ENCODE assay signal across 12 mouse cellular contexts in the genomic region with DNA sequence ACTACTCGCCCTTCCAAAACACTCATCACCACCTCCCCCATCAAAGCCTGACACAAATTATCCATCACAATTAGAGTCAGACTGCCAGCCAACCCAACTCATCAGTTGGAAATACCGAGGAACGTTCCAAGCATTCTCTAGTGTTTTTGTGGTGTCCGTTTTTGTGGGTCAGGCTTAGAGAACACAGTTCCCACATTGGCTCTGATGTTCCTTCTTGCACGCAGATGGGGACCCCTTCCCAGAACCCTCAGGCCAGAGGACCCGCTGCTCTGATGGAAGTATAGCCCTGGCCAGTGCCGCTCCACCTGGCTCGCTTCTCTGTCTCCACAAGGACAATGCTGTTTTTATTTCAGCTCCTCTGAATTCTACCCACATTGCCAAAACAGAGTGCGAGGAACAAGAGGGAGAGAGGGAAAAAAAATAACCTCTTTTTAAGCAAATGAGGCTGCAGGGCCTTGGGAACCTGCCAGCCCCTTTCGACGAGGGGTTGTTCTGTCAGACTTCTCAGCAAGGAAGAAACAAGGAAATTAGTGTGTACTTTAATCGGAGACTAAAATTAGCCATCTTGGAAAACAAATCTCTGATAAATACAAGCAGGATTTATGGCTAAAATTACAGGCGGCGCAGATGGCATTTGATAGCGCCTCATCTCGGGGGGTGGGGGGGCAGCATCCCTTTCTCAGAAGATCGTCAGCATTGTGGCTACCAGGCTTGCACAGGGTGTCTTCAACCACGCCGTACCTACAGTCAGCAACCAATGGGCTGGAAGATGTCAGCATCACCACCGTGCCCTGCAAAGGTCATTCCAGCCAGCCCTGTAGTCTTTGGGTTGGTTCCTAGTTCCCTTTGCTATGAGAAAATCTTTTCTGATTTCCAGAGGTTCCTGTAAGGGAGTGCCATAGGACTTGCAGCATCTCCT.
DNase-seq lines count a peak whose midpoint lies in the region; ATAC-seq and TF ChIP-seq lines count a peak whose summit lies in the region.
"Had no signal": no experiment of that assay in that cellular context is flagged by ENCODE, and none has a peak within 500 bp of the region (broad histone marks: within the 10 kb centered on the region; RNA-seq: fewer than 3 reads in every experiment).

No protein-coding gene starts in this region.

- peaks cover 6% of the 10 kb centered on the region for H3K4me1 ChIP-seq in hindbrain, embryonic 16.5 days (ENCODE audit: control insufficient read depth, insufficient read depth, low read depth, low read length)
- H3K4me1 ChIP-seq in heart, adult 2 months (ENCODE audit: control insufficient read depth, insufficient read depth, low read length) = no peaks in the 10 kb centered on the region
- H3K4me1 ChIP-seq: kidney, embryonic 15.5 days; liver, embryonic 12.5 days had no signal

- peak overlapping the region; percentile 26 for H3K27ac ChIP-seq in hindbrain, embryonic 16.5 days (ENCODE audit: low read depth, low read length)
- H3K27ac ChIP-seq in heart, adult 2 months = no peak overlapping the region
- H3K27ac ChIP-seq: kidney, embryonic 15.5 days; liver, embryonic 12.5 days had no signal

- no peaks in the 10 kb centered on the region for H3K36me3 ChIP-seq in hindbrain, embryonic 16.5 days (ENCODE audit: control insufficient read depth, insufficient read depth, low read length)
- H3K36me3 ChIP-seq in heart, adult 2 months (ENCODE audit: control insufficient read depth, insufficient read depth, low read length) = no peaks in the 10 kb centered on the region
- H3K36me3 ChIP-seq: kidney, embryonic 15.5 days; liver, embryonic 12.5 days had no signal

- TF ChIP-seq POLR2A in brain, embryonic 14.5 days (IDR thresholded peaks at IDR 0.05; ENCODE audit: borderline replicate concordance, extremely low read depth, insufficient read depth, insufficient read length, poor library complexity, severe bottlenecking) = no peak
- TF ChIP-seq POLR2A in heart, adult 2 months (IDR thresholded peaks at IDR 0.05; ENCODE audit: insufficient read depth, low read depth, low read length) = no peak

- H3K4me2 ChIP-seq in hindbrain, embryonic 16.5 days (ENCODE audit: low read length) = 0 out of 2 replicates have a peak overlapping the region, but pooled peaks have one; percentile 10
- H3K4me2 ChIP-seq: kidney, embryonic 15.5 days; liver, embryonic 12.5 days had no signal

- WGBS in hindbrain, embryonic 16.5 days = 50% methylated on average over 20 of the region's 20 CpGs
- WGBS in heart, adult 2 months = 74% methylated on average over 20 of the region's 20 CpGs

- DNase-seq in cerebellum, adult 11-12 months = peak; percentile 2
- DNase-seq in brain, embryonic 14.5 days (ENCODE audit: low read depth) = peak; percentile 95
- DNase-seq in left cerebral cortex, postnatal 25 days (ENCODE audit: low spot score in 2 of 2) = peak; percentile 44 to 51
- DNase-seq in urinary bladder, postnatal 25 days (ENCODE audit: low spot score) = no peak
- DNase-seq in urinary bladder, postnatal 14 days (ENCODE audit: low spot score) = no peak
- no peak for DNase-seq in heart, adult 2 months
- DNase-seq: adrenal gland, postnatal 14 days; heart, postnatal 10 days had no signal

- H3K4me3 ChIP-seq in hindbrain, embryonic 16.5 days (ENCODE audit: low read length) = no peak overlapping the region
- no peak overlapping the region for H3K4me3 ChIP-seq in heart, adult 2 months
- H3K4me3 ChIP-seq: kidney, embryonic 15.5 days; liver, embryonic 12.5 days had no signal

- no peak for TF ChIP-seq EP300 in heart, adult 2 months (IDR thresholded peaks at IDR 0.05; ENCODE audit: insufficient read depth, low read depth, low read length)

- intact Hi-C loops in left cerebral cortex, postnatal 25 days (cut with DNase I) = loop anchor here (10.0 kb wide), 2 partner anchors 126 to 264 kb away; no protein-coding TSS in a partner anchor
- intact Hi-C loops in heart, adult 2 months (cut with DNase I) = no loop called here

- H3K9me3 ChIP-seq in hindbrain, embryonic 16.5 days (ENCODE audit: control insufficient read depth, low read length) = no peaks in the 10 kb centered on the region
- H3K9me3 ChIP-seq: kidney, embryonic 15.5 days had no signal

- H3K9ac ChIP-seq in hindbrain, embryonic 16.5 days (ENCODE audit: low read depth, low read length) = peak overlapping the region; percentile 8; the same call in 1 of the 2 replicates
- no peak overlapping the region for H3K9ac ChIP-seq in heart, adult 2 months (ENCODE audit: low read depth, low read length)
- H3K9ac ChIP-seq: kidney, embryonic 15.5 days; liver, embryonic 12.5 days had no signal

- no peak for TF ChIP-seq CTCF in brain, embryonic 14.5 days (IDR thresholded peaks at IDR 0.05; ENCODE audit: borderline replicate concordance, extremely low read depth, insufficient read depth, insufficient read length)
- no peak for TF ChIP-seq CTCF in heart, adult 2 months (IDR thresholded peaks at IDR 0.05)

- H3K27me3 ChIP-seq in hindbrain, embryonic 16.5 days (replicated peaks; ENCODE audit: control insufficient read depth, insufficient read depth, low read length) = no peaks in the 10 kb centered on the region
- no peaks in the 10 kb centered on the region for H3K27me3 ChIP-seq in heart, adult 2 months (ENCODE audit: control insufficient read depth, insufficient read depth, low read length)
- H3K27me3 ChIP-seq: kidney, embryonic 15.5 days; liver, embryonic 12.5 days had no signal

- H3K79me2 ChIP-seq in heart, adult 2 months (replicated peaks; ENCODE audit: control insufficient read depth, insufficient read depth, low read length) = no peaks in the 10 kb centered on the region

- ATAC-seq in cerebellum, adult (ENCODE audit: insufficient number of reproducible peaks, low FRiP score, low TSS enrichment) = no peak
- ATAC-seq in hindbrain, embryonic 16.5 days = peak; percentile 85
- ATAC-seq: liver, embryonic 12.5 days had no signal

Comparison
In these comparisons a context has a peak if more than half of its experiments do, and no peak if none do; other contexts are left out.
1. DNase-seq: peak in cerebellum, adult 11-12 months (single experiment), brain, embryonic 14.5 days (single experiment) and left cerebral cortex, postnatal 25 days (2 of 2); none in urinary bladder, postnatal 25 days (single experiment), urinary bladder, postnatal 14 days (single experiment) and heart, adult 2 months (0 of 2).